Mouse (Mus musculus): ENCODE measurements around the gene Cldn22. TPM values are rescaled to one million over a fixed set of nuclear protein-coding genes. Genes with fewer than 3 reads are reported as not detected.
A peak's percentile ranks its signal among the peaks of the same experiment; 100 is the strongest.
"Not testable (repeated sequence)": the region's sequence is repeated elsewhere in the genome, so short reads cannot be mapped to it uniquely, and the experiment has no call there.

Cldn22 gene
- total RNA-seq (2021): under 1 TPM in 1 of 2 experiments, not detected in 1; 0.69 TPM
- long read RNA-seq, experiment 1, partial matches to known transcripts: 0 of 2 reads
- long read RNA-seq, experiment 1, other reads (novel, unspliced or antisense): 1 of 2 reads
- long read RNA-seq, experiment 2: 0 reads

DNA sequence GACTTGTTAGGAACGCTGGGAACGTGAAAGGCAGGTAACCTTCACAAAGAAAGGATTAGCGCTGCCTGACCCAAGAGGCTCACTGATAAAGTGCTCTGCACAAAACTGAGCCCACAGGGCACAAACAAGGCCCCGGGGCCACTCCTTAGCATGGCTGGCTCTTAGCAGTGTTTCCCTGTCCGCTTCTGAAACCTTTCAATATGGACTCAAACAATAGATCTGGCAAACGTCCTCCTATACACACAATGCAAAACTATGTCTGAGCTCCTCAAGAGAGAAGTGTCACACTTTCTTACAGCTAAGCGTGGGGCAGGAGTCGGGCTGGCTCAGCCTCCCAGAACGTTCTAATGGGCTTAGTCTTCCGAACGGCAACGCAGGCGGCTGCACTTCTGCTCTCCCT is at the start of gene Cldn22:
Gene Cldn22, plus strand, starts transcription at position 301 of the 400 bp plus-strand sequence.
- intact Hi-C loops (cut with DNase I): no loop called here
- DNase-seq: no peak

DNA sequence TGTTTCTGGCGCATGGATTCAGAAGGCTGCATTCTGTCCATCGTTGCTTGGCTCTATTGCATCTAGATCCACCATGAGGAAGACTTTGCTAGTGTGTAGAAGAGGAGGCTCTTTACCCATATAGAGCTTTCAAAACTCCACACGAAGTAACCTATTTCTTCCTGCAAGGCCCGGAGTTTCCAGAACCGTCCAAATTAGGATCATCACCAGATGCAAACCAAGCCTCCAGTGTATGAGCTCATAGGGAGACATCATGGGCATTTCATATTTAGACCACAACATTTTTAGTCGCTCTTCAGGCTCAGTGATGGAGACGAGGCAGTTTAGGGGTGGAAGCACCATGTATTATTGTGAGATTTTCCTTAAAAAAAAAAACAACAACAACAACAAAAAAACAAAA is 46.9 kb upstream of the Cldn22 start:
- DNase-seq: no peak
- intact Hi-C loops (cut with DNase I): no loop called here

DNA sequence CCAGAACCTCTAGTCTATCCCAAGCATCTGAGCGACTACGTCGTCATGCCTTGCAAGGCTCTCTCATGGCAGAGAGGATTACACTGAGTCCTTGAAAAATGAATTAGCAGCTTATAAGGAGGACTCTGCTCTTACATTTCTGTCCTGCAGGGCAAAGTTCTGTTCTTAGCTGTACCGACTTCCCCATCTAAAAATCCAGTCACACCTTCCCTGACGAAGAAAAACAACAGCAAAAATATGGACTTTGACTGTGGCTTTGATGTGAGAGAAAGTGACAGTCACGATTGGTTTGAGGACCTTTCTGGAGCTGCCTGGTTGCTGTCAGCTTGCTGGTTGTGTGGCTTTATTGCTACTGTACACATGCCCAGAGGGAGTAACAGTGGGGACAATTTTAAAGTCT is 44.7 kb upstream of the Cldn22 start:
- no peak for DNase-seq
- intact Hi-C loops (cut with DNase I): no loop called here

DNA sequence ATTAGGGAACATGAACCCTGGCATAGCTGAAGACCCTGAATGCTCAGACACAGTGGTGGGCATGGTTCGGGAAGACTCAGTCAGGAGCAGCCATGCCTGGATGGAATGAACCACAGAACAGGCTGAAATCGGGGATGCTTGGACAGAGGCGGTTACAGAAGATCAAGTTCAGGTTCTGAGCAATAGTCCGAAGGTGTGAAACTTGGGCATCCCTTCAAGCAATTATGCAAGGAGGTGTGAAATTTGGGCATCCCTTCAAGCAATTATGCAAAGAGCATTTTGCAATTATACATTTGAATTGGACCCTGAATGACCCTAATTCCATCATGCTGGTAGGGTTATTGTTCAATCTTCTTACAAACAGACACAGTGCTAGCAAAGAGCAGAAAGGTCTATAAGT is 42.4 kb upstream of the Cldn22 start:
- intact Hi-C loops (cut with DNase I): no loop called here
- no peak for DNase-seq

DNA sequence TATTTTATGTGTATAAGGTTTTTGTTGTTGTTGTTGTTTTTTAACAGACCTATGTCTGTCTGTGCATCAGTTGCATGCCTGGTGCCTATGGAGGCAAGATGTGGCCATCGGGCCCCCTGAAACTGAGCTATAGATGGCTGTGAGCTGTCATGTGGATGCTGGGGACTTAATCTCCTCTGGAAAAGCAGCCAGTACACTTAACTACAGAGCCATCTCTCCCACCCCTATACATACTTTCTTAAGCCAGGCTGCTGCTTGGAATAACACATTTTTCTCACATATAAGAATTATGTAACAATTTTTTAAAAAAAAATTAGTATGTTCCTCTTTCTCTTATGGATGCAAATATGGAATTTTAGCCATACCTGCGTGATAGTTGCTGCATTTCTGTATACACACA is 40.7 kb upstream of the Cldn22 start:
- intact Hi-C loops (cut with DNase I): no loop called here
- DNase-seq: no peak

DNA sequence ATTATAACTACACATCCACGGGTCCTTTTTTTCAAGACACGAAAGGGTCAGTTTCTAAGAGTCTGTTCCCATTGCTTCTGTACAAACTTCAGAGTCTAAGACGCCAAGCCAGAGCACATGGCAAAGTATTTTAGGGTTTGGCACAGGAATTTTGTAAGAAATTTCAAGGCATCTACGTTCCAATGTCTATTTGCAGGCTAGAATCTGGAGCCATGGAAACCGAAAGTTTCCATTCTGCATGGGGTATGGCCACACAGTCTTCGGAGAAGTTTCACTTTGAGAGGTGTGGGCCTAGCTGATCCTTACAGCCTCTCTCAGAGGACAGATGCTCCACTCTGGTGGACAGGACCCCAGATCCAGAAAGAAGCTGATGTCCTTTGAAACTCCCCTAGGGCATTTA is 40.3 kb upstream of the Cldn22 start:
- peak in 1 of 2 experiments; percentile 10 for DNase-seq
- intact Hi-C loops (cut with DNase I): no loop called here

DNA sequence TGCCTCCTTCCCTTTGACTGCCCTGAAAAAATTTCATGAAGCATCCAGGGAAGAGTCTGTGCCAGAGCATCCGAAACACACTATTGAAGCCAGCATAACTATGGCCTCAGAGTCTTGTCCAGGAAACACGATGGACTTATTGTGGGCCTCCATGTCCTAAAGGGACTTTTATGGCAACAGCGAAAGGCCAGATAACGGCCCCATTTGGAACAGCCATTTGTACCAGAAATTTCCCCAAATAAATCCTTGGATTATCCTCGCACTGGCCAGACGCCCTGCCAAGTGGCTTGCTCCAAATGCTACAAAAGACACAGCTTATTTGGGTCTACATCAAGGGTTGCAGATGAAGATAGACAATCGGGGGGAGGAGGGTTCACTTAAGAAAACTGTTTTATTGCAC is 39.8 kb upstream of the Cldn22 start:
- intact Hi-C loops (cut with DNase I): no loop called here
- DNase-seq: peak; percentile 27 to 44

DNA sequence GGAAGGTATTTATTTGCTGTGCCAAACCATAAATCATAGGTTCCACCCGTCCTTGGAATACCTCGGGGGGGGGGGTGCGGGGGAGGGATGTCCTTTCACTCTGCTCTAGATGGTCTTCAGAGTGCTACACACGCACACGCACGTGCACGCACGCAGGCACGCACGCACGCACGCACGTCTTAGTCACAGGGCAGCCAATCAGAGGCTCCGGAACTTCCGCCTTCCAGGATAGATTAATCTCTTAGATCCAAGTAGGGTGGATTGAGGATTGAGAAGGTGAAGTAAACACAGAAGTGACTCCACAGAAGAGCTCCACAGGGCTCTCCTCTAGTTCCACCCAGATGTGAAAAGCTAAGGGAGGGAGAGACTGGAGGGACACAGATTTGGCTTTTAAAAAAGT is 38.0 kb upstream of the Cldn22 start:
- no peak for DNase-seq
- intact Hi-C loops (cut with DNase I): no loop called here

DNA sequence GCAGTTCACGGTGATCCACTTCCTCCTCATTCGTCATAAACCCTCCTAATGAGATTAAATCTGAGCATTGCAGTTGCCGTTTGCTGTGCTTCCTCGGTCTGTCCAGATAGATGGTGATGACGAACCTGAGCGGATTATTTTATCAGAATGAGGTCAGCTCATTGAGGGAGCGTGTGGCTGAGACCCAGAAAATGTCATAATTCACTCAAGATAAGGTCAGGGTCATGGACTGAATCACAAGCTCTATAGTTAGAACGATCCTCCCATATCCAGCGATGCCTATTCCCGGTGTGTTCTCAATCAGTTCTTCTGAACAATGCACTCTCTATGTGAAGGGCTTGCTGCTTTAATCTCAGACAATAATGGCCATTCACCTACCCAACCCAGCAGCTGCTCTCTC is 36.6 kb upstream of the Cldn22 start:
- intact Hi-C loops (cut with DNase I): no loop called here
- no peak for DNase-seq

DNA sequence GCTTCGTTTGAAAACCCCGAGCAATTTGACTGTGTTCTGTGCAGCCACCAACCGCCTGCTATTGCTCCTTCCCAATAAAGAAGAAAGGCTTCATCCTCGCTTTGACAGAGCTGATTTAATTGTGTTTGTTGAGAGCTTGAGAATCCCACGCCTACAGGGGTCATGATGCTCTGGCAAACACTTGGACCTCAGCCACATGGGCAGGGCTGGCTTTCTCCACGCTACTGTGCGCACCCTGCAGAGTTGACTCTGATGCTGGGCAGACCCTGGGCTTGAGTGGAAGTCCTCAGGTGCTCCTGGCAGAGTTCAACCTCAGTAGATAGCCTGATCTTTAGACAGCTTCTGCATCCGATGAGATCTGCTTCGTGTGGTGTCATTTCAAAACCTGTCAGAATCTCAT is 32.3 kb upstream of the Cldn22 start:
- intact Hi-C loops (cut with DNase I): no loop called here
- DNase-seq: no peak

DNA sequence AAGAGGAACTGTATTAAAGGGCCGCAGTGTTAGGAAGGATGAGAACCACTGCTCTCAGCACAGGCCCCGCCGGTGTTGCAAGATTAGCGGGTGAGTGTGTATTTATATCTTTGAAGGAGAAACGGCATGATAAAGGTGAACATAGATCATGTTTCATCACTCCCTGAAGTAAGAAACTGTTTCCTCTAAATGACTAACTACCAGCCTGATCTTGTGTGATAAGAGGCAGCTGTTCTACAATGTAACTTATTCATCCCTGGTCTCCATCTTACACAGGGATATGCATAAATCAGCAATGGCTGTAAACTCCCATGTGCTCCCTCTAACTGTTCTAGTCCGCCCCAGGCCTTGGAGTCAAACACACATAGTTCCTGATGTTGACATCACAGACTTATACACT is 24.8 kb upstream of the Cldn22 start:
- intact Hi-C loops (cut with DNase I): no loop called here

DNA sequence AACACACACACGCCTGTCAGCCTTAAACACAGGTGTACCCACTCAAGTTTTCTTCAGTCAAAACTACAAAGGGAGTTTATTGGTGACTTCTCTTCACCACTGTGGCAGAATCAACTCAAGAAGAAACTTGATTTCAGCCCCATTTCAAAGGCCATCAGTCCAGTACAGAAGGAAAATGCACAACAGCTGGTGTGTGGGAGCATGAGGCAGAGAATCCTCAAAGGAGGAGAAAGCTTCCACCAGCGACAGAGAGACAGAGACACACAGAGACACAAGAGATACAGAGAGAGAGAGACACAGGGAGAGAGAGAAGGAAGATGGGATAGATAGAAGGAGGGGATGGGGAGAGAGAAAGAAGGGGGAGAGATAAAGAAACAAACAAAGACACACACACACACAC is 21.9 kb upstream of the Cldn22 start:
- DNase-seq: no peak
- intact Hi-C loops (cut with DNase I): no loop called here

More for the DNA sequence above, 24.8 kb upstream of the Cldn22 start:
- no peak for DNase-seq

DNA sequence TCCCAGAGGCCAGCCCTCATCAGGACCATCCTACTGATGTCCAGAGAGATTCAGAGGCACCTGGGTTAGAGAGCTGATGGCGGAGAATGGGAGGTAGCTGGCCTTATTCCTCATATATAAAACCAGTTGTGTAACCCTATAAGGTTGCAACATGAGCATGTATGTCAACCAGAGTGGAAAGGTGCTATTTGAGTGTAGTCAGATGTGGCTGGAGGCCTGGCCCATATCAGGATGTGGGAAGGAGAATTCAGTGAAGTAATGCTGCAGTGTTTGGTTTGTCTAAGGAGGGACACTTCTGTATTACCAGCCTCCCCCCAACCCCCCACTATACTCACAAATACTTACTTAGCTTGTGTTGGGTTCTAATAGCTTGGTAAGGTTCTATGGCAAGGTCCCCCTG is 20.0 kb upstream of the Cldn22 start:
- DNase-seq: no peak
- intact Hi-C loops (cut with DNase I): no loop called here

DNA sequence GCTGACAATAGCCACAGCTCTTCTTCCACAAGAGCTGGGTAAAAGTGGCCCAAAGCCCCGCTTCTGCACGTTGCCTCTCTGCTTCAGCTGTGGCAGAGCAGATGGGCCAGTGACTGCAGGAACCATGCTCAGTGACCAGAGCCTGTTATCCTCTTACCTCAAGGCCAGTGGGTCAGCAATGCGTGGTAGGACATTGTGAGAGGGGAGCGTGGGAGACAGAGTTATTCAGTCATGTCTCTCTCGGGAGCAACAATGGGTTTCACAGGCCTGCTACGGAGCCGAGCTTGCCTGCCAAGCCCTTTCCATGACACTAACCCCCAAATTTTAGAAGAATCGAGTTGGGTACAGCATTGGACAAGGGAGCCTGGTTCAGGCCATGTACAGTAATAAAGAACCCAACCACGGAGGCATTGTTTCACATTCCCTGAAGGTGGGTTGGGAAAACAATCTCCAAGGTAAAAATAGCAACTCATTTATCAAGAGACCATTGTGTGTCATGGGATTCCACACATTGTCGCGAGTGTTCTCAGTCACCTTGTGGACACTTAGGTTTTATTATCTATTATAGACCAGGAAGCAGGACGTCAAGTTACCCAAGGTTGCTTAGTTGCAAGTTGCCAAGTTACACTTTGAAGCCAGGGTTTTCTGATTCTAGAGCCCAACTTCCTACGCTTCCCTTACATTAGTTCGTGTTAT is 14.2 kb upstream of the Cldn22 start:
- DNase-seq: no peak
- intact Hi-C loops (cut with DNase I): no loop called here

DNA sequence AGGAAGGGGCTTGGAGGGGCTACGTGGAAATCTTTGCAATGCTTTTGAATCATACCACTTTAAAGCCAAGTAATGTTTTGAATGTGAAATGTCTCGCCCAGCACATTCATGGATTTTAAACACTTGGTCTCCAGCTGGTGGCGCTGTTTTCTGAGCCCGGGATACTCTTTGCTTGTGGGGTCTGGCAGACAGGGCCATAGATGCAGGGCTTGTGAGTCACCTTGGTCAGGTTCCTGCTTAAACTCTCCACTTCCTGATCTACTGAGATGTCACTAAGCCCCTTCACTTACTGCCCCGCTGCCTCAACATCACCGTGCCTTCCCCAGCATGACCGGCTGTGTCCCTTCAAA is 13.6 kb upstream of the Cldn22 start:
- intact Hi-C loops (cut with DNase I): no loop called here
- no peak for DNase-seq

DNA sequence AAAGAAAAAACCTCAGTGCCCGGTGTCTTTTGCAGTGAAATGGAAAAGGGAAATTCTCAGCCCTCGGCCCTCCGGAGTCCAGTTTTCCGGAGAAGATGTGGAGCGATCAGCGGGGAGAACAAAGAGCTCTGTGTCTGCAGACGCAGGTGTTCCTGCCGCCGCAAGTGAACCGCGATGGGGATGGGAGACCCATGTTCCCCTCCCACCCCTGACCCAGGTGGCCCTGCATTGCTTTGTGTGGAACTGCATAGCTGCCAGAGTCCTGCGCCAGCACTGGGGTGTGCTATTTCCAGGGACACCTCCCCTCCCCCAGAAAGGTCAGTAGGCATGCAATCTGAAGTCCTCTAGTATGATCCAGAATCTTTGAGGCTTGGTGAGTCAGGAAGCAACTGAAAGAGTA is 13.1 kb upstream of the Cldn22 start:
- intact Hi-C loops (cut with DNase I): no loop called here
- no peak for DNase-seq

DNA sequence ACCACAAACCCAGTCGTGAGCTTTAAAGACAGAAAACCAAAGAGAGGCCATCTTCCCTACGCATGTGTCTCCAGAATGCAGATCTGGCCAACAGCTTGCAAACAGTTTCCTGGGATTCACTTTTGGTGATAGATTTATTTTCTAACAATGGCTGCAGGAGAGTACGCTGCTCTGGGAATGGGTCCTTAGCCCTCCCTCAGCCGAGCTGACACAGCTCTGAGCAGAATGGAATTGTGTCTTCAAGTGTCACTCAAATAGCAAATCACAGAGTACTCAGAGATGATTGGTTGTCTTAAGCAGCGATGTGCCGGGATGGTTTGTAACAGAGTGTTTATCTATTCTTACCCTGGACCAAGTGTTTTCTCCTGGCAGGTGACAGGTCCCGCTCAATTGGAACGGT is 5.2 kb upstream of the Cldn22 start:
- DNase-seq: no peak

DNA sequence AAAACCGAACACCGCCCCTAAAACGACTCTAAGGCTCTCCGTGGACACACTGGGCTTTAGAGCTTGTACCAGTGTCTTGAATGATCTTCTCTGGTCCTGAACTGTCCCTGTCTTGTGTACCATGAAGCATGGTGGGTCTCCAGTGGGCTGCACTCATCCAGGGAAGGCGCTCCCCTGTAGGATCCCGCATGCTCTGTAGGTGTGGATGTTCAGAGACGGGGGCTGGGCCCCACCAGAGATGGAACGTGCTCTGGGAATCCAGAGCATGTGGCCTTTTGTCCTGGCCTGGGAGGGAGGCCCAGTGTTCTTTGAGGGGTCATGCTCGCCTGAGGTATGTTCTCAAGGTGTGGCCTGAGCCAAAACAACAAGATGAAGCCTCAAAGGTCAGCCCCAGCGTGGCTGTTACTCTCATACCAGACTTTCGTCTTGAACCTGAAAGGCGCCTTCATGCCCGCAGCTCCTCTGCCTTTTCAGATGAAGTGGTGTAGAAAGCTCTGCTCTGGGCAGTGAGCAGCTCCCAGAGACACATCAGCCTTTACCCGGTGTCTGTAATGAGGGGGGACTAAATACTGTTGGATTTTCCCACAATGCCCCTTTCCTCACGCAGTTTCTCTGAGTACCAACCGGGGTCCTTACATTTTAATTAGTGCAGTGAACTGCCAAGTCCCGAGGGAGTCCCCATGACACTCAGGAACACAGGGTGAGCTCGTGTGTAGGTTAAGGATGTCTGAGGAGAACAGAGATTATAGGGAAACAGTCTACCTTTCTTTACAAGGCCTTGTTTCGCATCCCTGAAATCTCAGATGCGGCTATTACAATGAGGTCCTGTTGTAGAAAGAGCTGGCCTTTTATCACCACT is 3.1 kb upstream of the Cldn22 start:
- intact Hi-C loops (cut with DNase I): no loop called here
- no peak for DNase-seq

More for the DNA sequence above, 5.2 kb upstream of the Cldn22 start:
- intact Hi-C loops (cut with DNase I): no loop called here

DNA sequence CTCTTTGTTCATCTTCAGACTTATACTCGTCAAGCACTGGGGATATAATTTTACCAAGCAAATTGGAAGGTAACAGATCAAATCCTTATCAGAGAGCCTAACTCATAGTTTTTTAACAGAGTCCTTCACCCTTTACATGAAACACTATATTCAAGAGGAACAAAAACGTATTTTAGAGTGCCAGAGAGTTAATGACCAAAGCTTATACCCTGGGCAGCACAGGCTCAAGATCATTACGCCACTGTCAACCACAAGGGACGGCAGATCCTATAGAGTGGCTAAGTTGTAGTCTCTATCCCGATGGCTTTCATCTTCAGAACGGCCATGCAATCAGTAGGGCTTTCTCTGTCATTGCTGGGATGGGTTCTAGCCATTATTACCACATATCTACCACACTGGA is 2.4 kb upstream of the Cldn22 start, which contains the start of gene Cldn24:
Gene Cldn24, plus strand, starts transcription at position 301 of the 400 bp plus-strand sequence.
- intact Hi-C loops (cut with DNase I): no loop called here
- DNase-seq: no peak

DNA sequence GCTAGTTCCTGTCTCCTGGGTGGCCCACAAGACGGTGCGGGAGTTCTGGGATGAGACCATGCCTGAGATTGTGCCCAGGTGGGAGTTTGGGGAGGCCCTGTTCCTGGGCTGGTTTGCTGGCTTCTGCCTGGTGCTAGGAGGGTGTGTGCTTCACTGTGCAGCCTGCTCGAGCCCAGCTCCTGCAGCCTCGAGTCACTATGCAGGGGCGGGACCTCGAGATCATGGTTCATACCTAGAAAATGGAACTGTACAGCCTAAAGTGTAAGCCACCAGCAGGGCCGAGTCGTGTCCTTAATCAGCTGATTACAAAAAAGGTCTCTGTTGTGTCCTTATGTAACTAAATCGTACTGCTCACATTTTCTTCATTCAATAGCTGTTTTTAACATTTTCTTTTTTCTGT is 1.7 kb upstream of the Cldn22 start:
- DNase-seq; intact Hi-C loops (cut with DNase I): not testable (repeated sequence)

DNA sequence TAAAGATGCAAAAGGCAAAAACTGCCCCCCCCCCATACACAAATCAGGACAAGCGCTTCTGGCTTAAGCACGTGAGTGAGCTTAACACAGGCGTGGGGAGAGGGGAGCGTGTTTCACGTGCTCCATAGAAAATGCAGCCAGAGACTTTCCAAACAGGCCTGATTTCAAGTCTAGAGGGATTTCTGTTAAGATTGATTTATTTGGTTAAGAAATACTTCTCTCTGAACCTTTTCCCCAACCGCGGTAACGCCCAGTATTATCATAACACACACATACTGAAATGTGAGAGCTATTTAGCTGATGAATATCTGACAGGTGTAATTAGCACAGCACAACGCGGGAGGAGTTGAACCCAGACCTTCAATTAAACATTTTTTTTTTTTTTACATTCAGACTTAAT is 505 bp upstream of the Cldn22 start:
- DNase-seq: no peak
- intact Hi-C loops (cut with DNase I): no loop called here

DNA sequence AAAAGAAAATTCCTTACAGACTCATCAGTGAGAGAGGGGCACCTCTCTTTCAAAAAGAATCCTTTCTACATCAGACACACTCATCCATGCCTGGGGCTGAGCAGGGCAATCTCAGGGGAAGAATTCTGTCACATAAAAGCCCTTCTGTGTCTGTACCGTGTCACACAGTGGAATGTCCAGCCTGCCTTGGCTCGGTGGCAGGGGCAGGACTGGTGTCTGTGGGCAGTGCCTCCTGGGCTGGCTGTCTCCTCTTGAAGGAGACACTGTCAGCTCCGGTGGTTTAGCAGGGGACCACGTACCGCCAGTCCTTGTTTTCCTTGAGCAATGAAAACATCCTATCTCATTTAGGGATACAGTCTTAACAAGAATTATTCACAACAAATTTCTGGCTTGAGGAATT is 1.3 kb downstream of the Cldn22 start:
- DNase-seq: no peak
- intact Hi-C loops (cut with DNase I): no loop called here
